Mouse (Mus musculus) brain, embryonic 14.5 days (tissue): Measurements from ENCODE around the gene Rtl8b.
"Not testable (repeated sequence)": the region's sequence is repeated elsewhere in the genome, so short reads cannot be mapped to it uniquely, and the experiment has no call there.

Source experiments
- CTCF ChIP-seq: fragments of 200-500 bp; IDR thresholded peaks from 2 replicates; pipeline ENCODE4 v1.5.1; 2012; ENCODE audit warnings: inconsistent platforms, mild to moderate bottlenecking, moderate library complexity, borderline replicate concordance; ENCODE audit not compliant: insufficient read depth, insufficient read length; ENCODE audit errors: extremely low read depth
- POLR2A ChIP-seq: fragments of 200-500 bp; IDR thresholded peaks from 2 replicates; pipeline ENCODE4 v1.6.1; 2012; ENCODE audit warnings: mild to moderate bottlenecking, inconsistent platforms, borderline replicate concordance; ENCODE audit not compliant: poor library complexity, insufficient read depth, insufficient read length, severe bottlenecking; ENCODE audit errors: extremely low read depth

- not testable (repeated sequence) for TF ChIP-seq POLR2A, CTCF
Observed at GRCm38 (mm10) chrX:53670696-53671095, 488 bp upstream of the Rtl8b start.
